Mouse (Mus musculus): ENCODE measurements around the gene Pex12.
A peak's percentile ranks its signal among the peaks of the same experiment; 100 is the strongest.
"Not testable (repeated sequence)": the region's sequence is repeated elsewhere in the genome, so short reads cannot be mapped to it uniquely, and the experiment has no call there.

Gene Pex12

GRCm38 (mm10) chr11:83302526-83303251, at the start of gene Pex12:
TSS of gene Pex12 (minus strand) at chr11:83302586.
- peak; percentile 92 to 95 for DNase-seq (ENCODE audit: low spot score in 2 of 2)

GRCm38 (mm10) chr11:83341716-83342245, 39.4 kb upstream of the Pex12 start:
- no peak for DNase-seq (ENCODE audit: low spot score in 2 of 2)

- DNase-seq (ENCODE audit: low spot score in 2 of 2): no peak
Measured at GRCm38 (mm10) chr11:83339705-83340104, 37.3 kb upstream of the Pex12 start.

GRCm38 (mm10) chr11:83335826-83336225, 33.4 kb upstream of the Pex12 start:
- DNase-seq (ENCODE audit: low spot score in 2 of 2): no peak

- peak; percentile 49 to 72 for DNase-seq (ENCODE audit: low spot score in 2 of 2)
Measured at GRCm38 (mm10) chr11:83327427-83327826, 25.0 kb upstream of the Pex12 start.

GRCm38 (mm10) chr11:83326692-83327091, 24.3 kb upstream of the Pex12 start:
- DNase-seq (ENCODE audit: low spot score in 2 of 2): not testable (repeated sequence)

GRCm38 (mm10) chr11:83319048-83319447, 16.7 kb upstream of the Pex12 start:
- DNase-seq (ENCODE audit: low spot score in 2 of 2): no peak

- no peak for DNase-seq (ENCODE audit: low spot score in 2 of 2)
Measured at GRCm38 (mm10) chr11:83312471-83312870, 10.1 kb upstream of the Pex12 start.

- no peak for DNase-seq (ENCODE audit: low spot score in 2 of 2)
Measured at GRCm38 (mm10) chr11:83306700-83307253, 4.4 kb upstream of the Pex12 start.

GRCm38 (mm10) chr11:83304485-83304884, 2.1 kb upstream of the Pex12 start:
- DNase-seq (ENCODE audit: low spot score in 2 of 2): no peak

GRCm38 (mm10) chr11:83303751-83304150, 1.4 kb upstream of the Pex12 start:
- DNase-seq (ENCODE audit: low spot score in 2 of 2): no peak

GRCm38 (mm10) chr11:83302124-83302523, 262 bp downstream of the Pex12 start:
- DNase-seq (ENCODE audit: low spot score in 2 of 2): peak in 1 of 2 experiments; percentile 43

- DNase-seq (ENCODE audit: low spot score in 2 of 2): no peak
Measured at GRCm38 (mm10) chr11:83301431-83301831, 955 bp downstream of the Pex12 start.

GRCm38 (mm10) chr11:83299724-83300123, 2.7 kb downstream of the Pex12 start:
- no peak for DNase-seq (ENCODE audit: low spot score in 2 of 2)

GRCm38 (mm10) chr11:83298225-83299195, 3.9 kb downstream of the Pex12 start, which contains the start of gene Ap2b1:
TSS of gene Ap2b1 (plus strand) at chr11:83299024.
- DNase-seq (ENCODE audit: low spot score in 2 of 2): peak; percentile 90 to 92

GRCm38 (mm10) chr11:83297816-83298215, 4.6 kb downstream of the Pex12 start:
- DNase-seq (ENCODE audit: low spot score in 2 of 2): no peak

GRCm38 (mm10) chr11:83294133-83294532, 8.3 kb downstream of the Pex12 start:
- no peak for DNase-seq (ENCODE audit: low spot score in 2 of 2)

- no peak for DNase-seq (ENCODE audit: low spot score in 2 of 2)
Measured at GRCm38 (mm10) chr11:83293182-83293581, 9.2 kb downstream of the Pex12 start.

- no peak for DNase-seq (ENCODE audit: low spot score in 2 of 2)
Measured at GRCm38 (mm10) chr11:83292251-83292587, 10.2 kb downstream of the Pex12 start.

GRCm38 (mm10) chr11:83291375-83292250, 10.8 kb downstream of the Pex12 start:
- peak; percentile 93 to 95 for DNase-seq (ENCODE audit: low spot score in 2 of 2)

- DNase-seq (ENCODE audit: low spot score in 2 of 2): no peak
Measured at GRCm38 (mm10) chr11:83289633-83290032, 12.8 kb downstream of the Pex12 start.
